Mouse (Mus musculus) limb, embryonic 14.5 days (tissue): ENCODE results near the gene Ift80. TPM values are rescaled to one million over a fixed set of nuclear protein-coding genes. Genes with fewer than 3 reads are reported as not detected.

Source experiments
- ATAC-seq: fragments of 200-750 bp; cut with Nextera tagmentation; 2 replicates; pipeline ENCODE4 v1.8.0; 2017; ENCODE audit warnings: low read depth, moderate number of reproducible peaks, moderate TSS enrichment; ENCODE audit not compliant: low FRiP score
- DNase-seq: peaks from one replicate; pipeline ENCODE4 v3.0.0-alpha.2; 2015; ENCODE audit warnings: low spot score
- H3K27ac ChIP-seq: fragments of 300-500 bp; sonication (generic); replicated peaks from 2 replicates; pipeline ENCODE4 v1.5.1; 2014; ENCODE audit warnings: low read depth, mild to moderate bottlenecking, low read length, moderate library complexity, mixed read lengths
- H3K27me3 ChIP-seq: fragments of 300-500 bp; sonication (generic); 2 replicates; pipeline ENCODE4 v1.6.1; 2014; ENCODE audit warnings: low read length, mixed read lengths; ENCODE audit not compliant: control insufficient read depth, insufficient read depth
- H3K36me3 ChIP-seq: fragments of 300-500 bp; sonication (generic); 2 replicates; pipeline ENCODE4 v1.6.1; 2014; ENCODE audit warnings: mild to moderate bottlenecking, low read length, moderate library complexity, mixed read lengths; ENCODE audit not compliant: control insufficient read depth, insufficient read depth
- H3K4me1 ChIP-seq: fragments of 300-500 bp; sonication (generic); 2 replicates; pipeline ENCODE4 v1.6.1; 2014; ENCODE audit warnings: antibody characterized with exemption, low read length, mixed read lengths; ENCODE audit not compliant: control insufficient read depth, insufficient read depth
- H3K4me2 ChIP-seq: fragments of 300-500 bp; sonication (generic); replicated peaks from 2 replicates; pipeline ENCODE4 v1.6.1; 2014; ENCODE audit warnings: low read depth, mild to moderate bottlenecking, low read length, moderate library complexity; ENCODE audit not compliant: severe bottlenecking
- H3K4me3 ChIP-seq: fragments of 300-500 bp; sonication (generic); replicated peaks from 2 replicates; pipeline ENCODE4 v1.5.1; 2014; ENCODE audit warnings: low read length
- H3K9ac ChIP-seq: fragments of 300-500 bp; sonication (generic); 2 replicates; pipeline ENCODE4 v1.6.1; 2014; ENCODE audit warnings: mild to moderate bottlenecking, low read depth, low read length, moderate library complexity; ENCODE audit not compliant: severe bottlenecking
- H3K9me3 ChIP-seq: fragments of 300-500 bp; sonication (generic); 2 replicates; pipeline ENCODE4 v1.6.1; 2016; ENCODE audit warnings: low read length; ENCODE audit not compliant: control insufficient read depth
- POLR2A ChIP-seq: fragments of 200-500 bp; IDR thresholded peaks from 2 replicates; pipeline ENCODE4 v1.8.0; 2012; ENCODE audit warnings: inconsistent platforms, mild to moderate bottlenecking, moderate library complexity, borderline replicate concordance; ENCODE audit not compliant: insufficient read depth, insufficient read length; ENCODE audit errors: extremely low read depth
- WGBS: fragments of 180-500 bp; shearing (Covaris S2); extraction: QIAGEN DNeasy Blood & Tissue Kit; methylation state at CpG from one replicate; pipeline ENCODE4 v1.1.7; 2014; 5-methylcytosine and 5-hydroxymethylcytosine counted together
- polyA plus RNA-seq, 2 experiments: library from polyadenylated mRNA; depleted of rRNA in 1 of 2; stranded (reverse) in 1 of 2; unstranded in 1 of 2; fragments of >200 nt; fragmentation: Nextera tagmentation in 1 of 2; extraction: Ambion mirVana in 1 of 2; gene quantifications; 2 replicates each; pipeline versions ENCODE4 v1.2.1 to v1.2.3; 2012 to 2014

Ift80 gene
- polyA plus RNA-seq, 2 experiments = 16.4 to 24.3 TPM

DNA sequence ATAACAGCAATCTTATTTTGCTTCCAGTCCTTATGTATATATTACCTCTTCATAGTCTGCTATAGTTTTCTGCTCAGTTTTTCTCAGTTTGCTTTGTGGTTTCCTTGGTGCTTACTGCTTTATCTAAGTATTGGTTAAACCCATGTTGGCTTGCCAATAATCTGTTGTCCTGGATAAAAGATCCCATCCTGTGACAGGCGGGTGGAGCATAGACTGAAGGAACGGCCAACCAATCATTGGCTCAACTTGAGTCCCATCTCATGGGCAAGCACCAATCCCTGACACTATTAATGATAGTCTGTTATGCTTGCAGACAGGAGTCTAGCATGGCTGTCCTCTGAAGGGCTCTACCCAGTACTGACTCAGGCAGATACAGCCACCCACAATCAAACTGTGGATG is 130.3 kb downstream of the Ift80 start:
- no peak overlapping the region for H3K4me3 ChIP-seq

DNA sequence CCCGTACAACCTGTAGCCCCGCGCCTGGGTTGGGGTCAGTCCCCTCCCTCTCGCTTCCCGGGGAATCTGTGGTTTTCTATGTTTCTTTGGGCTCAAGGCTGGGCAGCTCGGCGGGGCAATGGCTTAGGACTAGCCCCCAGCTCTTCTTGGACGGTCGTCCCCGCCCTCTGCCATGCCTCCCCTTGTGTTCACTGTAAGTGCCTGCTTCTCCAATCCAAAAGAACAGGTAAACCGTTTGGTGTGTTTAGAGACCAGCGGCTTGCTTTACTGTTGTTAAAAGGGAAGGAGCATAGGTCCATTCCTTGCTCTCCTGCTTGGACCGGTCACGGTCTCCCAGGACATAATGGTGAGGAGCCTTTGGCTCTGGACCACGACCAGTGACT is 133.8 kb downstream of the Ift80 start:
- H3K9ac ChIP-seq = peak overlapping the region; percentile 55
- 3% methylated on average over 15 of the region's 15 CpGs for WGBS

More for the DNA sequence above, 130.3 kb downstream of the Ift80 start:
- TF ChIP-seq POLR2A = no peak
- DNase-seq (no peak), ATAC-seq (no peak)
- H3K27me3 ChIP-seq = peaks cover 23% of the 10 kb centered on the region
- H3K27ac ChIP-seq = no peak overlapping the region
- H3K4me1 ChIP-seq = no peaks in the 10 kb centered on the region
- H3K36me3 ChIP-seq = no peaks in the 10 kb centered on the region
- no peak overlapping the region for H3K9ac ChIP-seq
- WGBS = 88% methylated on average over 2 of the region's 2 CpGs
- no peaks in the 10 kb centered on the region for H3K9me3 ChIP-seq
- no peak overlapping the region for H3K4me2 ChIP-seq

GRCm38 (mm10) chr3:68869691-68870567 is 134.4 kb downstream of the Ift80 start:
- Histone ChIP-seq H3K27me3 (peaks cover 48% of the 10 kb centered on the region), H3K4me1 (no peaks in the 10 kb centered on the region), H3K4me3 (peak overlapping the region; percentile 60), H3K4me2 (peak overlapping the region; percentile 100), H3K36me3 (no peaks in the 10 kb centered on the region), H3K9me3 (no peaks in the 10 kb centered on the region), H3K9ac (peak overlapping the region; percentile 55), H3K27ac (no peak overlapping the region)
- ATAC-seq (peak; percentile 62), DNase-seq (no peak)
- no peak for TF ChIP-seq POLR2A
- WGBS = under 1% methylated on average over 52 of the region's 96 CpGs

More for the DNA sequence above, 133.8 kb downstream of the Ift80 start:
- Histone ChIP-seq H3K36me3 (no peaks in the 10 kb centered on the region), H3K4me3 (peak overlapping the region; percentile 60), H3K27me3 (peaks cover 48% of the 10 kb centered on the region), H3K27ac (no peak overlapping the region), H3K4me1 (no peaks in the 10 kb centered on the region), H3K9me3 (no peaks in the 10 kb centered on the region), H3K4me2 (peak overlapping the region; percentile 100)
- no peak for TF ChIP-seq POLR2A
- DNase-seq (no peak), ATAC-seq (no peak)

- DNase-seq = peak; percentile 23
- Histone ChIP-seq H3K9ac (peak within 1 kb of the TSS; percentile 55), H3K9me3 (no peaks in the 10 kb centered on the region), H3K27ac (no peak within 1 kb of the TSS), H3K4me2 (peak within 1 kb of the TSS; percentile 100), H3K4me1 (no peaks in the 10 kb centered on the region), H3K4me3 (peak within 1 kb of the TSS; percentile 60), H3K36me3 (no peaks in the 10 kb centered on the region), H3K27me3 (peaks cover 48% of the 10 kb centered on the region)
- ATAC-seq = peak; percentile 63; the same call in 1 of the 2 replicates
- 1% methylated on average over 50 of the region's 62 CpGs for WGBS
- TF ChIP-seq POLR2A = no peak
These were observed 135.1 kb downstream of the Ift80 start, which contains the start of gene 1110032F04Rik for GRCm38 (mm10) chr3:68869211-68869690. TSS of gene 1110032F04Rik (plus strand) at chr3:68869586.

DNA sequence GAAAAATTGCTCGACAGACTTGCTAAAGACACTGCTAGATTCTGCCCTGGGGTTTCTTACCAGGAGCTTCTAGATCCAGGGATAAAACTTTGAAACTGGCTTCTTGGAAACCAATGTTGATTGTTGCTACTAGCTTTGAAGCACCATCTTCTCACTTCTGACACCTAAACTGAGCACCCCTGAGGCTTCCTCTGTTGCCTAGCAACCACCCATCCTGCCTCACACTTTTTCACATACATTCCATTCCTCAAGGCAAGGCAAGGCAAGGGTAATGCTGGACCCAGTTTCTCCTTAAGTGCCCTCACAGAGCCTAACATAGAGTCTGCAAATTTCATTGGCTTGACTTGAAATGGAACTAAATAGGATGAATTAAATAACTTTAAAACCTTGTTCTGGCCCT is 152.0 kb downstream of the Ift80 start:
- 78% methylated on average over 1 of the region's 1 CpGs for WGBS
- Histone ChIP-seq H3K4me2 (no peak overlapping the region), H3K4me3 (no peak overlapping the region), H3K27ac (no peak overlapping the region), H3K9me3 (no peaks in the 10 kb centered on the region), H3K9ac (no peak overlapping the region), H3K36me3 (no peaks in the 10 kb centered on the region), H3K27me3 (no peaks in the 10 kb centered on the region), H3K4me1 (no peaks in the 10 kb centered on the region)
- DNase-seq = no peak
- TF ChIP-seq POLR2A = no peak
- no peak for ATAC-seq
